Mouse (Mus musculus): ENCODE data around the gene Nupr1l. TPM values are rescaled to one million over a fixed set of nuclear protein-coding genes. Genes with fewer than 3 reads are reported as not detected.
A peak's percentile ranks its signal among the peaks of the same experiment; 100 is the strongest.
"Not testable (repeated sequence)": the region's sequence is repeated elsewhere in the genome, so short reads cannot be mapped to it uniquely, and the experiment has no call there.

Gene Nupr1l
- total RNA-seq (2018; cell fraction: chromatin; rRNA removed), result 1 to 10 TPM in 13 of 26 experiments, under 1 TPM in 10, not detected in 3; 0.42 to 8.4 (median 1.2) TPM
- 1 to 10 TPM in 7 of 26 experiments, under 1 TPM in 18, not detected in 1; 0.31 to 2.4 (median 0.69) TPM for total RNA-seq (2018; cell fraction: cytosol; rRNA removed)
- 10 to 100 TPM in 2 of 26 experiments, 1 to 10 TPM in 12, under 1 TPM in 8, not detected in 4; 0.35 to 17.5 (median 1.5) TPM for total RNA-seq (2018; cell fraction: nucleus; rRNA removed)
- polyA plus RNA-seq (2018), result 0.11 to 1.1 TPM (median 0.14 TPM) in 3 replicates

DNA sequence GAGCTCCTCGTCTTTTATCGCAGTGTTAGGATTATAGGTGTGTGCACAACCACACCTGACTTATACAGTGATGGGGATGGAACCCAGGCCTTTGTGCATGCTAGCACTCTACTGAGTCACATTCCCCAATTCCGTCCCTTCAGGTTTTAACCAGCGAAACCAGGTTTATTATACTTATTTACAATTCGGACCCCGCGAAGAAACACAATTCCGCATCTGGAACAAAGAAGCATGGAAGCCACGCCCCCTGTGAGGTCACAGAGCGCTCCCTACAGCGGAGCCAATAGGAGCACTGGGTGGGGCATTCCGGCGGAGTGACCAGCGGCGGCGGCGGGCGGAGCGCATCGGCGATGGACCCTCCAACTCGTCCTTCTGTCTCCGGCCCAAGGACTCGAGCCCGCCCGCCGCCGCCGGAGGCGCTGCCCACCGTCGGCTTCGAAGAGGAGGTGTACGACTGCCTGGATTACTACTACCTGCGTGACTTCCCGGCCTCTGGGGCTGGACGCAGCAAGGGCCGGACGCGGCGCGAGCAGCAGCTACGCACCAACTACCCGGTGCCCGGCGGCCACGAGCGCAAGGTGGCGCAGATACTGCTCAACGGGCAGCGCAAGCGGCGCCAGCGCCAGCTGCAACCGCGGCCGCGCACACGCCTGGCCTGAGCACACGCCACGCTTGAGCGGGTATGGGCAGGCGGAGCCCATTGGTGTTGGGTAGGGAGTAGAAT lies at the start of gene Nupr1l:
TSS of gene Nupr1l (plus strand) at position 299 of the 724 bp plus-strand sequence.
- H3K4me3 ChIP-seq (ENCODE audit: inconsistent target), result peak within 1 kb of the TSS; percentile 33
- H3K79me2 ChIP-seq (ENCODE audit: inconsistent target), result no peaks in the 10 kb centered on the region
- 1% methylated on average over 63 of the region's 63 CpGs for WGBS (ENCODE audit: missing documents)
- no peak within 1 kb of the TSS for H3K27ac ChIP-seq
- no peaks in the 10 kb centered on the region for H3K36me3 ChIP-seq (ENCODE audit: inconsistent target)

DNA sequence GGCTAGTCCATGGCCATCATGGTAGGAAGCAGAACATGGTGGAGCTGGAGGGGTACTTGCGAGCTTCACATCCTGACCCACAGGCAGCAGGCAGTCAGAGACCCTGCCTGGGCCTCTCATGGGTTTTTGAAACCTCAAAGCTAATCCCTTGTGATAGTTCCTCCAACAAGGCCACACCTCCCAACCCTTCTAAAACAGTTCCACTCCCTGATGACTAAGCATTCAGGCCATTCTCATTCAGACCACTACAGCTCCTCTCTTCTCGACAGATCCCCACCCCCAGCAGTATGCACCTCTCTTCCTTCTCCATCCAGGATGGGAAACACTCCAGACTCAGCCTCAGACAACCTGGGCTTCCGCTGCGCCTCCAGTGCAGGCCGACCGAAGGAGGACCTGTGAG lies 46.0 kb upstream of the Nupr1l start:
- Histone ChIP-seq H3K4me3 (ENCODE audit: inconsistent target) (no peak overlapping the region), H3K79me2 (ENCODE audit: inconsistent target) (no peaks in the 10 kb centered on the region), H3K27ac (no peak overlapping the region), H3K36me3 (ENCODE audit: inconsistent target) (no peaks in the 10 kb centered on the region; the same call in 1 of the 2 replicates)
- 97% methylated on average over 6 of the region's 6 CpGs for WGBS (ENCODE audit: missing documents)

DNA sequence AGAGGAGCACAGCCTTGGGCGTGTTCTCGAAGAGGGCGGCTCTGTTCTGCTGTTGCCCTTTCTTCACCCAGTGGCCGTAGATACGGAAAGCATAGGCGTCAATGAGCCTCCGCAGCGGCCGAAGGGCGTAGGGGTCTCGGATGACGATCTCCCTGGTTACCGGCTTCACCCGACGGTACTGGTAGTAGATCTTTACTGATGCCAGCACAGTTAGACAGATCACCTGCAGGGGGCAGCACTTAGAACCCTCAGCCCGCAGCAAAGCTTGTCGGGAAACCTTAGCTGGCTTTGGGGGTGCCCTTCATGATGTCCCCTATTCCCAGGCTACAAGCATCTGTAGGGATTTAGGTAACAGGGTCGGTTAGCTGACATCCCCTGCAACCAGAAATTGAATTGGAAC lies 43.9 kb upstream of the Nupr1l start:
- Histone ChIP-seq H3K36me3 (ENCODE audit: inconsistent target) (no peaks in the 10 kb centered on the region; the same call in 1 of the 2 replicates), H3K27ac (no peak overlapping the region), H3K4me3 (ENCODE audit: inconsistent target) (no peak overlapping the region), H3K79me2 (ENCODE audit: inconsistent target) (no peaks in the 10 kb centered on the region)
- WGBS (ENCODE audit: missing documents), result 35% methylated on average over 18 of the region's 18 CpGs

DNA sequence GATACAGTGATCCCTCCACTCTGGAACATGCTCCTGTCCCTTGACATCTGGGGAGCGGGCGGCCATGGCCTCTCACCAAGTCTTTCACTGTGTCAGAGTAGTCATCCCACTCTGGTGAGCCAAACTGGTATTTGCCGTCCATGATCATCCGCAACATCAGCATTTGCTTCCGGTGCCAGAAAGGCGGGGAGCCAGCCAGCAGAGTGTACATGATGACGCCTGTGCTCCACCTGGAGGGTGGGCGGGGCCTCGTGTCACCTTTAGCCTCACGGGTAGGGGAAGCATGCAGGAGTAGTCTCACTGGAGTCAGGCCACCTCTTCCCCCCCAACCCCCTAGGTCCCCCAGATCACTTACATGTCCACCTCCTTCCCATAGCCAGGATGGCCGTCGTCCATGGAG lies 42.5 kb upstream of the Nupr1l start:
- H3K79me2 ChIP-seq (ENCODE audit: inconsistent target), result no peaks in the 10 kb centered on the region
- 89% methylated on average over 7 of the region's 12 CpGs for WGBS (ENCODE audit: missing documents)
- H3K36me3 ChIP-seq (ENCODE audit: inconsistent target), result no peaks in the 10 kb centered on the region
- no peak overlapping the region for H3K27ac ChIP-seq
- no peak overlapping the region for H3K4me3 ChIP-seq (ENCODE audit: inconsistent target)

DNA sequence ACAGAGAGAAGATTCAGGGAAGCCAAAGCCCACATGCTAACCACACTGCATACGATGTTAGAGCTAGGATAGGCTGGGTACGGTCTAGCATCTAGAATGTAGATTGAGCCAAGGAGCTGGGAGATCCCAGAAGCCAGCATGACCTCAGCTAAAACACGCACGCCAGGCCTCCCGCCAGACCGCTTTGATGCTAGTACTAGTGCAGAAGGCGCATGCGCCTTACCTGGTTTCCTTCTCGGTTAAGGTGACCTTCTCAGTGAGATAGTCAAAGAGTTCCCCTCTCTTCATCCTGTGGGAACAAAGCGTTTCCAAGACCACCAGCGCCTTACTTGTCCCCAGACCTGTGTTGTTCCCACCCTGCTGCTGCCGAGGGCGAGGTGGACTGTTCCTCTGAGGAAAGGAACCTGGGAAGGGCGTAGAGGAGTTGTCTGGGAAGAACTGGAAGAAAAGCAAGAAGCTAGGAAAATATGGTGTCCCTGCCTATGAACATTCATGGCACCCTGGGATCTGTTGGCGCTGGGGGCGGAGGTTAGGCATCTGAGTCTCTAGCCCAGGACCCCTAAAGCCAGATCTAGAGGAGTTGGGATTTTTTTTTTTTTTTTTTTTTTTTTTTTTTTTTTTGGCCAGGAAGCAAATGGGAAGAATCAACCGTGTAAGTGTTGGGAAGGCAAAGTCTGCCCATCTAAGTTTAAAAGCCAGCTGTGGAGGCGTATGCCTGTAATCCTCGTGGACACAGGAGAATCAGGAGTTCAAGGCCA lies 38.9 kb upstream of the Nupr1l start:
- Histone ChIP-seq H3K27ac (no peak overlapping the region), H3K36me3 (ENCODE audit: inconsistent target) (no peaks in the 10 kb centered on the region), H3K4me3 (ENCODE audit: inconsistent target) (no peak overlapping the region), H3K79me2 (ENCODE audit: inconsistent target) (no peaks in the 10 kb centered on the region)
- 87% methylated on average over 18 of the region's 19 CpGs for WGBS (ENCODE audit: missing documents)

DNA sequence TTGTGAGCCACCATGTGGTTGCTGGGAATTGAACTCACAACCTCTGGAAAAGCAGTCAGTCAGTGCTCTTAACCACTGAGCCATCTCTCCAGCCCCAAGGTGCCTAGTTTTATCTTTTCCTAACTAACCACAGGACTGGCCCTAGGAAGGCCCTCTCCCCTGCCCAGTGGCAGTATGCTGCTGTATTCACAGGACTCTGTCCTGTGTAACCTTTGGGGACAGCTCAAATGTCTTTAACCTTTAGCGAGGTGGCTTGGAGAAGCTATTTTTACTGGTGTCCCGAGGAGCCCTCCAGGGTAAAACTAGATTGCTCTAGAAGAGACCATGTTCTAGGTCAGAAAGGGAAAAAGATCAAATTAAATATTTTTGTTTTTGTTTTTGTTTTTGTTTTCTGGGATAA lies 37.1 kb upstream of the Nupr1l start:
- 71% methylated on average over 2 of the region's 2 CpGs for WGBS (ENCODE audit: missing documents)
- Histone ChIP-seq H3K79me2 (ENCODE audit: inconsistent target) (no peaks in the 10 kb centered on the region), H3K4me3 (ENCODE audit: inconsistent target) (no peak overlapping the region), H3K36me3 (ENCODE audit: inconsistent target) (no peaks in the 10 kb centered on the region), H3K27ac (no peak overlapping the region)

DNA sequence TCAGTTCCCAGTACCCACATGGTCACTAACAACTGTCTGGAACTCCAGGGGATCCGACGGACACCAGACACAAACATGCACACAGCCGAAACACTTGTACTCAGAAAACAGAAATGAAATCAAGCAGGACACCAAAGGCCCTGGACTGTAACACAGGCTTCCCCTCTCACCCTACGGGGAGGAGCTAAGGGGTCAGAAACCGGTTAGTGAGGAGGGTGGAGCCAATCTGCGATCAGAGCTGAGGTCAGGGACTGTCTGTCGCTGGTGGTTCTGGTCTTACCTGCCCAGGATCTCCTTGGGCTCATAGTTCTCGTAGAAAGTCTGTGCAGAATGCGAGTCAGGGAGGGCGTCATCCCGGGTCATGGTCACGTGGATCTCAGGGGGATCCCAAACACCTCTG lies 34.4 kb upstream of the Nupr1l start:
- Histone ChIP-seq H3K27ac (no peak overlapping the region), H3K36me3 (ENCODE audit: inconsistent target) (no peaks in the 10 kb centered on the region), H3K4me3 (ENCODE audit: inconsistent target) (no peak overlapping the region), H3K79me2 (ENCODE audit: inconsistent target) (no peaks in the 10 kb centered on the region)
- WGBS (ENCODE audit: missing documents), result 83% methylated on average over 12 of the region's 12 CpGs

DNA sequence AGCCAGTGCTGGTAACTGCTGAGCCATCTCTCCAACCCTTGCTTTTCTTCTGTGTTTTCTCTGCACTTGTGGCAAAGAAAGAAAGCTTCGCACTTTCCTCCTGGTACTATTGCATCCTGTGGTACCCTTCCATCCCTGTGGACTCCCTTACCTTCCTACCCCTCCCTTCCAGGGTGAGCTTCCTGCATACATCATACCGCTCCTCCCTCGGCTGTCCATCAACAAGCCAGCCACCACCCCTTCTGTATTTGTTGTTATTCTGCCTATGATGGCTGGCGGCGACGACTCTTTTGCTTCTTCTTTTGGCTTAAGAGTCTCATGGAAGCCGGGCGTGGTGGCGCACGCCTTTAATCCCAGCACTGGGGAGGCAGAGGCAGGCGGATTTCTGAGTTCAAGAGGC lies 33.2 kb upstream of the Nupr1l start:
- WGBS (ENCODE audit: missing documents), result 76% methylated on average over 11 of the region's 11 CpGs
- Histone ChIP-seq H3K27ac (no peak overlapping the region), H3K79me2 (ENCODE audit: inconsistent target) (no peaks in the 10 kb centered on the region)

DNA sequence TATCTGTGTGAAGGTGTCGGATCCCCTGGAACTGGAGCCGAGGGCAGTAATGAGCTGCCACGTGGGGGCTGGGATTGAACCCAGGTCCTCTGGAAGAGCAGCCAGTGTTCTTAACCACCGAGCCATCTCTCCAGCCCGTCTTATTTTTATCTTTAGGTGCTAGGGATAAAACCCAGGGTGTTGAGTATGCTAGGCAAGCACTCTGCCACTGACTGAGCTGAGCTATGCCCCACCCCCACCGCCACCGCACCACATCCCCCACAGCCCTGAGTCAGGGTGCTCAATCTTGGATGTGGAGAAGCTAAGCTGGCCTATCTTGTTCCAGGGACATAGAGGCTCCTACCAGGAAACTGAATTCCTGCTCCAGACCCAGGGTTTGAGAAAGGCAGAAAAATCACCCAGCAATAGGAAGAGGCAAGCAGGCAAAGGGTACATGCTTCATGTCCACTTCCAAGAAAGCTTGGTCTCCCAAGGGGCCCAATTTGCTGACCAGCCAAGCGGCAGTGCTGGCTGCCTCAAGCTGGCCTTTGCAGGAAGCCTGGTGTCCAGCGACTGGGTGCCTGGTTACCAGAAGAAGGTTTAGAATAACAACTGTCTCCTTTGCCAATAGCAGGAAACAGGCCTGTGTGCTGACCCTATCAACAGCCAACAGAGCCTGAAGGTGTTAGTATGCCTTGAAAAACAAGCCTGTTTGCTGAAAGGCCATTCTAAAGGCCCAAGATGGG lies 30.4 kb upstream of the Nupr1l start:
- WGBS (ENCODE audit: missing documents), result 89% methylated on average over 9 of the region's 9 CpGs

More for the DNA sequence above, 33.2 kb upstream of the Nupr1l start:
- Histone ChIP-seq H3K4me3 (ENCODE audit: inconsistent target) (no peak overlapping the region), H3K36me3 (ENCODE audit: inconsistent target) (no peaks in the 10 kb centered on the region)

DNA sequence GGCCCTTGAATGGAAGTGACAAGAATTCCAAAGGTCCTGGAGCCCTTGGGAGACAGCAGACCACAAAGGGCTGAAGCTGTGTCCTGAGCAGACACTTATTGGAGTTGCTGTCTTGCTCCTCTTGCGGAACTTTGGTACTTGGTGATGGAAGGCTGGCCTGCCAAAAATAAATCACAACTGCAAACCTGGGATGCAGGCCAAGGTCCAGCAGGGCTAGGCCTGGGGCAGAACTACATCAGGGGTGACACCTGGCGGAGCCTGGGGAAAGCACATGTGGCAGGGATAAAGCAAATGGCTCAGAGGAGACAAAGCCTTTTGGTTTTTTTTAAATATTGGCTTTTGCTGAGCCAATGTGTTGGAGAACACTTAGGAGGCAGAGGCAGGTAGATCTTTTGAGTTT lies 29.4 kb upstream of the Nupr1l start:
- Histone ChIP-seq H3K27ac (no peak overlapping the region), H3K36me3 (ENCODE audit: inconsistent target) (peaks cover 26% of the 10 kb centered on the region), H3K79me2 (ENCODE audit: inconsistent target) (peaks cover 11% of the 10 kb centered on the region; the same call in 1 of the 2 replicates), H3K4me3 (ENCODE audit: inconsistent target) (no peak overlapping the region)
- 88% methylated on average over 2 of the region's 2 CpGs for WGBS (ENCODE audit: missing documents)

More for the DNA sequence above, 30.4 kb upstream of the Nupr1l start:
- H3K79me2 ChIP-seq (ENCODE audit: inconsistent target), result peaks cover 3% of the 10 kb centered on the region; the same call in 1 of the 2 replicates
- no peak overlapping the region for H3K27ac ChIP-seq
- peaks cover 21% of the 10 kb centered on the region for H3K36me3 ChIP-seq (ENCODE audit: inconsistent target)
- H3K4me3 ChIP-seq (ENCODE audit: inconsistent target), result no peak overlapping the region

DNA sequence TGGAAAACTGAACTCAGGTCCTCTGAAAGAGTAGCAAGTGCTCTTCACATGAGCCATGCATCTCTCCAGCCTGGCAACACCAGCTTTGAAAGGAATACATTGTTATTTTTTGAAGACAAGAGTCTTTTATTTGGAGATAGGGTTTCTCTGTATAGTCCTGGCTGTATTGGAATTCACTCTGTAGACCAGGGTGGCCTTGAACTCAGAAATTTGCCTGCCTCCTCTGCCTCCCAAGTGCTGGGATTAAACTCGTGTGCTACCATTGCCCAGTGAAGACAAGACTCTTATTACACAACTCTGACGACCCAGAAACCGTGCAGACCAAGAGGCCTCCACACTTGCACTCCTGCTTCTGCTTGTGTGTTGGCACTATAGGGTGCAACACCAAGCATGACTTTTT lies 28.5 kb upstream of the Nupr1l start:
- Histone ChIP-seq H3K4me3 (ENCODE audit: inconsistent target) (no peak overlapping the region), H3K27ac (no peak overlapping the region), H3K36me3 (ENCODE audit: inconsistent target) (peaks cover 26% of the 10 kb centered on the region), H3K79me2 (ENCODE audit: inconsistent target) (peaks cover 19% of the 10 kb centered on the region)
- 75% methylated on average over 3 of the region's 3 CpGs for WGBS (ENCODE audit: missing documents)

DNA sequence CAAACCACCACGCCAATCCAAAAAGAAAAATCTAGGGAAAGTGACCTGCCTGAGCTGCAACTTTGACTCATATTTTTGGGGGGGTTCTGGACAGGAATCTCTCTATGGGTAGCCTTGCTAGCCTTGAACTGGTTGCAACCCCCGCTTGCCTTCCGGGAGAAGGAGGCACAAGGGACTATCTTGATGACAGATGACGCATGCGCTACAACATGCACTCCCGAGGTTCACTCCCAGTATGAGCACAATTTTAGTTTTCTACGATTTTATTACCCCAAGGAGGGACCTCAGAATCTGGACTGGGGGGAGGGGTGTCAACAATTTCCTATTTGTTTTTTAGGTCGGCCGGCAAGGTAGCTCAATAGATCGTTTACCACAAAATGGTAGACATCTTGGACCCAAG lies 22.1 kb upstream of the Nupr1l start:
- peak overlapping the region; percentile 54; the same call in 1 of the 2 replicates for H3K27ac ChIP-seq
- H3K79me2 ChIP-seq (ENCODE audit: inconsistent target), result peaks cover 40% of the 10 kb centered on the region
- 34% methylated on average over 10 of the region's 10 CpGs for WGBS (ENCODE audit: missing documents)
- H3K4me3 ChIP-seq (ENCODE audit: inconsistent target), result peak overlapping the region; percentile 92
- peaks cover 16% of the 10 kb centered on the region for H3K36me3 ChIP-seq (ENCODE audit: inconsistent target)

DNA sequence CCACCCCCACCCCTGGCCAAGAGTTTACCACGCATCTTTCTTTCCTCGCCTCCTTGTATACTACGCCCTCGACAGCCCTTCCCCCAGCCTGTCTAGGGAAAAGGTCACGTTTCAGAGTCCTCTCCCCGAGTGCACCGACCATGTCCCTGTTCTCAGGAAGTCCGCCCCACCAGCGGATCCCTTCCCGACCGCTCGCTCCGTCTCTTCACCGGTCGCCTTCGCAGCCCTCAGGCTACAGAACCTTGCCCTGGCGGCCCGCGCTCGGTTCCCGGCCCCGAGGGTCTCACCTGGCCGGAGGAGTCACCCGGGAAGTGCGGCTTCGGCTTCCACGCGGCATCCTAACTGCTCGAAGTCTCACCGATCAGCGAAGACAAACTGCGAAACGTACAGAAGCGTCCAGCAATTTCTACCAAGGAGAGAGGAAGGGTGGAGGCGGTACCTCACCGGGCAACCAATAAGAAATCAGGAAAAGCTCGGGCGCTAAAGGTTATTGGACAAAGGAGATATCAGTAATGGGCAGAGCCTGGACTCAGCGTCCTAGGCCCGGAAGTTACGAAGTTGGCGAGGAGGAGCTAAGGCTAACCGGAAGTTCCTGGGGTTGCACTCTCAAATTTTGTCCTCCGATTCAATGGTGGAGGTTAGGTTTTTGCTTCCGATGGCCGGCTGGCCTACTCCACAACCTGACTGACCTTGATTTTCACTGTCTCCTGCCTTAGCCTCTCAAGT lies 21.3 kb upstream of the Nupr1l start, which contains the start of gene Chchd2:
TSS of gene Chchd2 (minus strand) at position 560 of the 726 bp plus-strand sequence.
- peak within 1 kb of the TSS; percentile 54 for H3K27ac ChIP-seq
- peak within 1 kb of the TSS; percentile 92 for H3K4me3 ChIP-seq (ENCODE audit: inconsistent target)
- H3K79me2 ChIP-seq (ENCODE audit: inconsistent target), result peaks cover 40% of the 10 kb centered on the region
- 1% methylated on average over 46 of the region's 46 CpGs for WGBS (ENCODE audit: missing documents)
- H3K36me3 ChIP-seq (ENCODE audit: inconsistent target), result peaks cover 9% of the 10 kb centered on the region

DNA sequence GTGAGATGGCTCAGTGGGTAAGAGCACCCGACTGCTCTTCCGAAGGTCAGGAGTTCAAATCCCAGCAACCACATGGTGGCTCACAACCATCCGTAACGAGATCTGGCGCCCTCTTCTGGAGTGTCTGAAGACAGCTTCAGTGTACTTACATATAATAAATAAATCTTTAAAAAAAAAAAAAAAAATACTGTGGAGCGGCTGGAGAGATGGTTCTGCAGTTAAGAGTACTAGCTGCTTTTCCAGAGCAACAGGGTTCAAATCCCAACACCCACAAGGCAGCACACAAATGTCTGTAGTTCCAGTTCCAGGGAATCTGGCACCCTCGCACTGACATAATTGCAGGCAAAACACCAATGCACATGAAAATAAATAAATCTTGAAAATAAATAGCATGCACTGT lies 17.9 kb upstream of the Nupr1l start:
- H3K36me3 ChIP-seq (ENCODE audit: inconsistent target); H3K4me3 ChIP-seq (ENCODE audit: inconsistent target); H3K27ac ChIP-seq: not testable (repeated sequence)
- peaks cover 16% of the 10 kb centered on the region for H3K79me2 ChIP-seq (ENCODE audit: inconsistent target)
- 86% methylated on average over 3 of the region's 7 CpGs for WGBS (ENCODE audit: missing documents)
